Mouse (Mus musculus) kidney, adult 2 months (tissue): ENCODE measurements around the gene Clpsl2. TPM values are rescaled to one million over a fixed set of nuclear protein-coding genes. Genes with fewer than 3 reads are reported as not detected.

Experiments
- DNase-seq: peaks from one replicate; pipeline ENCODE4 v3.0.0; 2021
- H3K27ac ChIP-seq: fragments of 200-500 bp; 2 replicates; pipeline ENCODE4 v1.5.1; 2012; ENCODE audit warnings: low read depth, low read length, control low read depth, inconsistent platforms; ENCODE audit not compliant: insufficient read depth
- H3K27me3 ChIP-seq: fragments of 200-500 bp; replicated peaks from 2 replicates; pipeline ENCODE4 v1.6.1; 2012; ENCODE audit warnings: mild to moderate bottlenecking, moderate library complexity, low read length, inconsistent platforms; ENCODE audit not compliant: control insufficient read depth, insufficient read depth
- H3K36me3 ChIP-seq: fragments of 200-500 bp; 2 replicates; pipeline ENCODE4 v1.6.1; 2012; ENCODE audit warnings: mild to moderate bottlenecking, moderate library complexity, low read length, inconsistent platforms; ENCODE audit not compliant: control insufficient read depth, insufficient read depth
- H3K4me1 ChIP-seq: fragments of 200-500 bp; 2 replicates; pipeline ENCODE4 v1.6.1; 2011; ENCODE audit warnings: low read length; ENCODE audit not compliant: control insufficient read depth, insufficient read depth
- H3K4me3 ChIP-seq: fragments of 200-500 bp; 2 replicates; pipeline ENCODE4 v1.5.1; 2011; ENCODE audit warnings: mild to moderate bottlenecking, low read depth, low read length, control low read depth; ENCODE audit not compliant: insufficient read depth
- CTCF ChIP-seq: fragments of 200-500 bp; conservative IDR thresholded peaks from 2 replicates; pipeline ENCODE4 v1.5.1; 2011; ENCODE audit warnings: low read depth, mild to moderate bottlenecking, control low read depth, low read length, moderate library complexity, mixed read lengths; ENCODE audit not compliant: insufficient read depth, insufficient read length
- POLR2A ChIP-seq: fragments of 200-500 bp; IDR thresholded peaks from one replicate; pipeline ENCODE4 v1.6.1; 2011; ENCODE audit warnings: low read depth, low read length, control low read depth
- WGBS: fragments of 180-500 bp; shearing (Covaris S2); methylation state at CpG from one replicate; pipeline ENCODE4 v1.1.7; 2018; 5-methylcytosine and 5-hydroxymethylcytosine counted together
- polyA plus RNA-seq: library from polyadenylated mRNA; depleted of rRNA; stranded (reverse); fragments of >200 nt; gene quantifications from 2 replicates; pipeline ENCODE4 v1.2.3, GENCODE M21; 2012

Clpsl2 gene
- polyA plus RNA-seq, 1 experiment: not detected

GRCm38 (mm10) chr17:28510445-28511342 is 38.5 kb upstream of the Clpsl2 start:
- TF ChIP-seq CTCF (no peak), POLR2A (no peak)
- peak; percentile 19 for DNase-seq

GRCm38 (mm10) chr17:28511616-28512541 is 37.3 kb upstream of the Clpsl2 start:
- no peaks in the 10 kb centered on the region for H3K36me3 ChIP-seq
- no peaks in the 10 kb centered on the region for H3K27me3 ChIP-seq
- 49% methylated on average over 9 of the region's 9 CpGs for WGBS
- peaks cover 38% of the 10 kb centered on the region for H3K4me1 ChIP-seq
- no peak for DNase-seq
- no peak overlapping the region for H3K4me3 ChIP-seq
- H3K27ac ChIP-seq: peak overlapping the region; percentile 40
- TF ChIP-seq CTCF (no peak), POLR2A (no peak)

More at GRCm38 (mm10) chr17:28510445-28511342, 38.5 kb upstream of the Clpsl2 start:
- Histone ChIP-seq H3K27ac (no peak overlapping the region), H3K27me3 (no peaks in the 10 kb centered on the region), H3K4me3 (no peak overlapping the region; the same call in 1 of the 2 replicates), H3K4me1 (peaks cover 33% of the 10 kb centered on the region), H3K36me3 (no peaks in the 10 kb centered on the region)
- WGBS: 29% methylated on average over 28 of the region's 28 CpGs

GRCm38 (mm10) chr17:28512696-28513095 is 36.5 kb upstream of the Clpsl2 start:
- Histone ChIP-seq H3K27ac (peak overlapping the region; percentile 40), H3K4me3 (no peak overlapping the region), H3K36me3 (no peaks in the 10 kb centered on the region), H3K4me1 (peaks cover 44% of the 10 kb centered on the region), H3K27me3 (no peaks in the 10 kb centered on the region)
- peak; percentile 96 for DNase-seq
- WGBS: 8% methylated on average over 6 of the region's 6 CpGs
- TF ChIP-seq POLR2A: peak; percentile 62
- TF ChIP-seq CTCF: peak; percentile 23; the same call in 1 of the 2 replicates

GRCm38 (mm10) chr17:28513337-28513736 is 35.9 kb upstream of the Clpsl2 start:
- H3K4me3 ChIP-seq: no peak overlapping the region
- no peaks in the 10 kb centered on the region for H3K27me3 ChIP-seq
- H3K4me1 ChIP-seq: peaks cover 45% of the 10 kb centered on the region
- no peaks in the 10 kb centered on the region for H3K36me3 ChIP-seq
- WGBS: 44% methylated on average over 1 of the region's 1 CpGs
- DNase-seq: no peak
- peak overlapping the region; percentile 40 for H3K27ac ChIP-seq
- TF ChIP-seq POLR2A: no peak
- no peak for TF ChIP-seq CTCF

GRCm38 (mm10) chr17:28513844-28514243 is 35.4 kb upstream of the Clpsl2 start:
- H3K27ac ChIP-seq: peak overlapping the region; percentile 40
- H3K36me3 ChIP-seq: no peaks in the 10 kb centered on the region
- peaks cover 51% of the 10 kb centered on the region for H3K4me1 ChIP-seq
- WGBS: 38% methylated on average over 7 of the region's 7 CpGs
- peak; percentile 55 for DNase-seq
- no peaks in the 10 kb centered on the region for H3K27me3 ChIP-seq
- H3K4me3 ChIP-seq: no peak overlapping the region
- TF ChIP-seq POLR2A: no peak
- no peak for TF ChIP-seq CTCF

GRCm38 (mm10) chr17:28514555-28514954 is 34.7 kb upstream of the Clpsl2 start:
- Histone ChIP-seq H3K27ac (peak overlapping the region; percentile 40; the same call in 1 of the 2 replicates), H3K4me3 (no peak overlapping the region), H3K27me3 (no peaks in the 10 kb centered on the region), H3K36me3 (no peaks in the 10 kb centered on the region), H3K4me1 (peaks cover 56% of the 10 kb centered on the region)
- TF ChIP-seq CTCF (no peak), POLR2A (no peak)
- WGBS: 80% methylated on average over 5 of the region's 5 CpGs
- DNase-seq: peak; percentile 18
